ENCODE assay signal across 16 mouse cellular contexts in the genomic region with DNA sequence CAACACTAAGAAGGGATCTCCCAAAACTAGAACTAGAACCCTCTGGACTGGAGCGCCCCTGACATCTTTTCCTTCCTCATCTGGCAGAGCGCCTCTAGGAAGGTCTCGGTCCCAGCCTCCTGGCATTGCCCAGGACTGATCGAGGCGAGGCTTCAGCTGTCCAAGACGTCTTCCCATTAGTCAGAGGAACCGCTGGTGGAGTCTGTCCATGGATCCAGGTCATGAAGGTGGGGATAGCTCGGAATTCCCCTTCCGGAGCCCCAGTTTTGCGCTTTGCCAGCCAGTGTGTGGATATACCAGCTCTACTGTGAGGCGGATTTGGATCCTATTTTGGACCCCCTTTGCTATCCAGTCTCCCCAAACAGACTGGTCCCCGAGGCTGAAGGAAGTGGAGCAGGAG. TPM values are rescaled to one million over a fixed set of nuclear protein-coding genes. Genes with fewer than 3 reads are reported as not detected.
DNase-seq lines count a peak whose midpoint lies in the region; ATAC-seq lines count a peak whose summit lies in the region.
"Had no signal": no experiment of that assay in that cellular context is flagged by ENCODE, and none has a peak within 500 bp of the region (broad histone marks: within the 10 kb centered on the region; RNA-seq: fewer than 3 reads in every experiment).

No protein-coding gene starts in this region.

- peak overlapping the region; percentile 64 for H3K4me3 ChIP-seq in hindbrain, embryonic 13.5 days
- H3K4me3 ChIP-seq in midbrain, embryonic 16.5 days (ENCODE audit: low read depth, low read length) = peak overlapping the region; percentile 55

- DNase-seq in cerebellum, adult 11 months = peak; percentile 20
- DNase-seq in cerebellum, adult 8-10 months = no peak
- peak; percentile 13 for DNase-seq in kidney, adult 9 months
- DNase-seq in kidney, adult 11 months = no peak
- DNase-seq in ovary, adult 18-20 months (ENCODE audit: low spot score) = no peak
- no peak for DNase-seq in spleen, postnatal 36 days (ENCODE audit: low spot score in 2 of 2)
- DNase-seq: gastrocnemius, postnatal 10 days; layer of hippocampus, postnatal 36 days; lung, postnatal 10 days; right cerebral cortex, adult 18-20 months; thymus, postnatal 36 days had no signal

- H3K4me1 ChIP-seq in hindbrain, embryonic 13.5 days (replicated peaks) = peaks cover 30% of the 10 kb centered on the region
- peaks cover 7% of the 10 kb centered on the region; the same call in 1 of the 2 replicates for H3K4me1 ChIP-seq in midbrain, embryonic 16.5 days (ENCODE audit: control insufficient read depth, insufficient read depth, low read length)

- H3K36me3 ChIP-seq in hindbrain, embryonic 13.5 days = peaks cover 11% of the 10 kb centered on the region
- H3K36me3 ChIP-seq in midbrain, embryonic 16.5 days (ENCODE audit: control insufficient read depth, insufficient read depth, low read length) = no peaks in the 10 kb centered on the region

- peak overlapping the region; percentile 58 for H3K4me2 ChIP-seq in hindbrain, embryonic 13.5 days
- H3K4me2 ChIP-seq in midbrain, embryonic 16.5 days (ENCODE audit: low read length) = peak overlapping the region; percentile 58

- peak overlapping the region; percentile 96 for H3K27ac ChIP-seq in hindbrain, embryonic 13.5 days
- peak overlapping the region; percentile 71 for H3K27ac ChIP-seq in midbrain, embryonic 16.5 days (ENCODE audit: low read length)

- 10% methylated on average over 12 of the region's 12 CpGs for WGBS in hindbrain, embryonic 13.5 days
- WGBS in midbrain, embryonic 16.5 days = 6% methylated on average over 12 of the region's 12 CpGs

- H3K9ac ChIP-seq in hindbrain, embryonic 13.5 days = peak overlapping the region; percentile 93
- peak overlapping the region; percentile 78 for H3K9ac ChIP-seq in midbrain, embryonic 16.5 days (ENCODE audit: low read depth, low read length)

- no peaks in the 10 kb centered on the region for H3K9me3 ChIP-seq in hindbrain, embryonic 13.5 days
- H3K9me3 ChIP-seq in midbrain, embryonic 16.5 days (replicated peaks; ENCODE audit: control insufficient read depth, low read length, poor library complexity, severe bottlenecking) = no peaks in the 10 kb centered on the region

- H3K27me3 ChIP-seq in hindbrain, embryonic 13.5 days = peaks cover 85% of the 10 kb centered on the region
- H3K27me3 ChIP-seq in midbrain, embryonic 16.5 days (ENCODE audit: control insufficient read depth, insufficient read depth, low read depth, low read length) = peaks cover 41% of the 10 kb centered on the region

- ATAC-seq in hindbrain, embryonic 13.5 days (ENCODE audit: low FRiP score) = no peak
- ATAC-seq in midbrain, embryonic 16.5 days = no peak
- ATAC-seq: intestine, embryonic 16.5 days had no signal

RNA-seq across cellular contexts. Expression of gene Aatf, which starts 5.7 kb away (rescaled TPM):
- 56.9 and 57.4 TPM in 2 replicates for polyA plus RNA-seq in hindbrain, embryonic 13.5 days (2015; fragmentation: Nextera tagmentation; extraction: Ambion mirVana)
- polyA plus RNA-seq in midbrain, embryonic 16.5 days (2015; fragmentation: Nextera tagmentation; extraction: Ambion mirVana) = 49.8 and 53.8 TPM in 2 replicates

RNA-seq across cellular contexts. Expression of gene Lhx1, which starts 6.3 kb away (rescaled TPM):
- 64.6 and 67.7 TPM in 2 replicates for polyA plus RNA-seq in hindbrain, embryonic 13.5 days (2015; fragmentation: Nextera tagmentation; extraction: Ambion mirVana)
- polyA plus RNA-seq in midbrain, embryonic 16.5 days (2015; fragmentation: Nextera tagmentation; extraction: Ambion mirVana) = 25.3 and 30.0 TPM in 2 replicates
- polyA plus RNA-seq: heart, embryonic 14.5 days; liver, adult 2 months had no signal

Comparison
In these comparisons a context has a peak if more than half of its experiments do, and no peak if none do; other contexts are left out.
1. DNase-seq: peak in cerebellum, adult 11 months (single experiment) and kidney, adult 9 months (single experiment); none in cerebellum, adult 8-10 months (single experiment), kidney, adult 11 months (single experiment), ovary, adult 18-20 months (single experiment) and spleen, postnatal 36 days (0 of 2).